Mouse (Mus musculus): ENCODE data around the gene Ntn3. TPM values are rescaled to one million over a fixed set of nuclear protein-coding genes. Genes with fewer than 3 reads are reported as not detected.

Gene Ntn3
- polyA plus RNA-seq, 1 experiment from 2014 or later = 1.6 TPM

DNA sequence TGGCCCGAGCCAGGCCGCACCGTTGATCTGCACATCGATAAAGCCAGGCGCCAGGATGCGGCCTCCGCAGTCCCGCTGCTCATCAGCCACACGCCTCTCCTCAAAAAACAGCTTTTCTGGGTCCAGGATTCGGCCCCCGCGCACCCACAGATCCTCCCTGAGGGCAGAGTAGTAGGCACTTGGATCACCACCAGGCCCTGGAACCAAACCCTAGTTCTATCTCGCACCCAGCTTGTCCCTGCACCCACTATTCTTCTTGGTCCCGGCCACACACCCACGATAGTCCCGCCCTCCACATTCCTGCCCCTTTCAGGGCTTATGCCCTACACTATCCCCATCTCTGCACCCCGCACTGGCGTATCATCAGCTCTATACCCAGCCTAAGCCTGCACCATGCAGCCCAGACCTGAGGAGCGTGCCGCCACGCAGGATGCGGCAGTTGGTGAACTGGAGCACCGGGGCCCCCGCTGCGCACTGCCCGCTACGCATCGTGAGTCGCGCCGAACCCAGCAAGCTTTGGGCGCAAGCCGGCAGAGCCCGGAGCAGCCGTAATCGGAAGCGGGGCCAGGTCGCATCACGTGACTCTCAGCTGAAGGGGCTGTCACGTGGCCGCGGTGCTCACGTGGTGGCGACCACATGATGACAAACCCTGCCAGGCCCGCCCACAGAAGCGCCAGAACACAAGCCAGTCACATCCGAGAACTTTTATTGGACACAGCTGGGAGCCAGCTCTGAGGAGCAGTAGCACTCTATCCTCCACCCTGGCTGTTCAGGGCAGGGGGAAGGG lies 46.0 kb downstream of the Ntn3 start, which contains the start of gene Amdhd2:
Gene Amdhd2 (minus strand): TSS at position 591 of the 787 bp plus-strand sequence.
- peaks cover 13 to 19% of the 10 kb centered on the region in 2 experiments for H3K4me1 ChIP-seq (ENCODE audit: control insufficient read depth in 2 of 2, insufficient read depth in 2 of 2, low read length in 2 of 2)
- peak within 1 kb of the TSS; percentile 76 to 93 for H3K4me3 ChIP-seq (ENCODE audit: control insufficient read depth in 1 of 2, insufficient read depth in 1 of 2, low read depth in 1 of 2, low read length in 2 of 2)
- H3K9ac ChIP-seq (ENCODE audit: low read length) = peak within 1 kb of the TSS; percentile 91
- H3K9me3 ChIP-seq (ENCODE audit: control insufficient read depth, low read length) = no peaks in the 10 kb centered on the region
- H3K27ac ChIP-seq (replicated peaks in 1 of 2; ENCODE audit: control insufficient read depth in 1 of 2, insufficient read depth in 1 of 2, low read depth in 2 of 2, low read length in 2 of 2) = peak within 1 kb of the TSS; percentile 87 to 88
- peak; percentile 68 for ATAC-seq (ENCODE audit: insufficient number of reproducible peaks, insufficient read depth, low FRiP score, low read depth)
- WGBS = under 1% methylated on average over 47 of the region's 47 CpGs
- no peaks in the 10 kb centered on the region for H3K27me3 ChIP-seq (ENCODE audit: control insufficient read depth, insufficient read depth, low read length)
- H3K36me3 ChIP-seq (ENCODE audit: control insufficient read depth, insufficient read depth, low read length) = peaks cover 35% of the 10 kb centered on the region
- H3K4me2 ChIP-seq (ENCODE audit: low read length) = peak within 1 kb of the TSS; percentile 97

DNA sequence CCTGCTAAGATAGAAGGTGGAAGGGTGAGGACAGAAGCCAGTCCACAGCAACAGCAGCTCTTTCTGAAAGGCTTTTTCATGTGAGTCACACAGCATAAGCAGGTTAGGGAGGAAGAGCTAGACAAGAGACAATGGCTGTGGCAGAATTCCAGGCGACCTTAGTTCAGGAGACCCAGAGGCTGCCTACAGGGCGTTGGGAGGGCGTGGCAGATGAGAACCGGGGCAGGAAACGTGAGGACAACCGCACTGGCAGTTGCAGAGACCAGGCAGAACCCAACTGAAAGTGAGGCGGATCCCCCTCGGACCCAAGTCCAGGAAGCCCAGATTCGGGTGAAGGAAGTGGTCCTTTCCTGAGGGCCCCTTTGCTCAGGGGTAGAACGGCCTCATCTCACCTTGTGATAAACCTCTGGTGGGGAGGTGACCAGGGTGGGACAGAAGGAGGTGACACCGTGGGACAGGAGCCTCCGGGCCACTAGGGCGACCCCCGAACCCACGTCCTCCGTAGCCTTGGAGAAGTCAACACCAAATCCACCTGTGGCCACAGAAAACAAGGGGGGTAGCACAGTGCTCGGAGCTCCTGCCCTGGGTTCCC lies 46.7 kb downstream of the Ntn3 start:
- Histone ChIP-seq H3K9ac (ENCODE audit: low read length) (peak overlapping the region; percentile 91), H3K4me1 (ENCODE audit: control insufficient read depth in 2 of 2, insufficient read depth in 2 of 2, low read length in 2 of 2) (peaks cover 6 to 12% of the 10 kb centered on the region in 2 experiments), H3K4me3 (ENCODE audit: control insufficient read depth in 1 of 2, insufficient read depth in 1 of 2, low read depth in 1 of 2, low read length in 2 of 2) (peak overlapping the region; percentile 76 to 93), H3K9me3 (ENCODE audit: control insufficient read depth, low read length) (no peaks in the 10 kb centered on the region), H3K4me2 (ENCODE audit: low read length) (peak overlapping the region; percentile 97), H3K36me3 (ENCODE audit: control insufficient read depth, insufficient read depth, low read length) (peaks cover 36% of the 10 kb centered on the region), H3K27ac (replicated peaks in 1 of 2; ENCODE audit: control insufficient read depth in 1 of 2, insufficient read depth in 1 of 2, low read depth in 2 of 2, low read length in 2 of 2) (peak overlapping the region in 1 of 2 experiments; percentile 87; a peak in 3 of 4 replicates), H3K27me3 (ENCODE audit: control insufficient read depth, insufficient read depth, low read length) (no peaks in the 10 kb centered on the region)
- ATAC-seq (ENCODE audit: insufficient number of reproducible peaks, insufficient read depth, low FRiP score, low read depth) = peak; percentile 9; the same call in 1 of the 2 replicates
- 16% methylated on average over 17 of the region's 17 CpGs for WGBS

DNA sequence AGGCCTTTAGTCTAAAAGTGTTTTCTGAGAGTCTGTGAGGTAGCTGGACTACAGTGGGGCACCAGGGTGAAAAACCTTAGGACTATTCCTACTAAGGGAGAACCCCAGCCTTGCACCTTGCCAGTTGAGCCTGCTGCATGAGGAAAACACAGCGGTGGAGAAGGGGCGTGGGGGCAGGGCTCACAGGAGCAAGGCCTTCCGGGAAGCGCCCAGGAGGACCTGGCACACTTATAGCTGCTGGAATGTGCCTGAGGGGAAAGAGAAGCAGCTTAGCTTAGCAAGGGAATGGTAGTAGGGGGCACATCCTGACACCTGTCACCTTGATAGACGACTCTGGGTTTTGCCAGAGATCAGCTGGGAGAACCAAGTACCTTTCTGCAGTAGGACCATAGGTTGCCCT lies 47.9 kb downstream of the Ntn3 start:
- Histone ChIP-seq H3K36me3 (ENCODE audit: control insufficient read depth, insufficient read depth, low read length) (peaks cover 31% of the 10 kb centered on the region), H3K4me3 (ENCODE audit: control insufficient read depth in 1 of 2, insufficient read depth in 1 of 2, low read depth in 1 of 2, low read length in 2 of 2) (no peak overlapping the region), H3K4me2 (ENCODE audit: low read length) (no peak overlapping the region), H3K9me3 (ENCODE audit: control insufficient read depth, low read length) (no peaks in the 10 kb centered on the region), H3K9ac (ENCODE audit: low read length) (0 out of 2 replicates have a peak overlapping the region, but pooled peaks have one; percentile 28), H3K27ac (replicated peaks in 1 of 2; ENCODE audit: control insufficient read depth in 1 of 2, insufficient read depth in 1 of 2, low read depth in 2 of 2, low read length in 2 of 2) (no peak overlapping the region; a peak in 1 of 4 replicates), H3K27me3 (ENCODE audit: control insufficient read depth, insufficient read depth, low read length) (no peaks in the 10 kb centered on the region), H3K4me1 (ENCODE audit: control insufficient read depth in 2 of 2, insufficient read depth in 2 of 2, low read length in 2 of 2) (peaks cover 6 to 7% of the 10 kb centered on the region in 2 experiments)
- 77% methylated on average over 5 of the region's 5 CpGs for WGBS
- ATAC-seq (ENCODE audit: insufficient number of reproducible peaks, insufficient read depth, low FRiP score, low read depth) = no peak

DNA sequence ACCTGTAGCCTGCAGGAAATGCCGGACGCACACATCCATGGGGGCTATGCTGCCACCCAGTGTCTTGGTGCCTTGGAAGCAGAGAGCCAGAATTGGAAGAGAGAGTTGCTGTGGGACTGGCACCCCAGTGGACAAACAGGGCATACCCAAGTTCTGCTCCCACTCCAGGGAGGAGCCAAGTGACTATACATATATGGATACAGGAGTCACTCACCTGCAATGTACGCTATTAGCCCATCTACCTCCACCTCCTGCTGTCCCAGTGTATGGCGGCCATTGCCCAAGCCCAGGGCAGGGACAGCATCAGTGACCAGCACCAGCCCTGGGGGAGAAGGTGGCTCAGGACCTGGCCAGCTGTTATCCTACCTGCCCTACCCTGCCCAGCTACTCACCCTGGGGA lies 51.8 kb downstream of the Ntn3 start:
- Histone ChIP-seq H3K4me3 (ENCODE audit: control insufficient read depth in 1 of 2, insufficient read depth in 1 of 2, low read depth in 1 of 2, low read length in 2 of 2) (no peak overlapping the region), H3K9ac (ENCODE audit: low read length) (no peak overlapping the region)

DNA sequence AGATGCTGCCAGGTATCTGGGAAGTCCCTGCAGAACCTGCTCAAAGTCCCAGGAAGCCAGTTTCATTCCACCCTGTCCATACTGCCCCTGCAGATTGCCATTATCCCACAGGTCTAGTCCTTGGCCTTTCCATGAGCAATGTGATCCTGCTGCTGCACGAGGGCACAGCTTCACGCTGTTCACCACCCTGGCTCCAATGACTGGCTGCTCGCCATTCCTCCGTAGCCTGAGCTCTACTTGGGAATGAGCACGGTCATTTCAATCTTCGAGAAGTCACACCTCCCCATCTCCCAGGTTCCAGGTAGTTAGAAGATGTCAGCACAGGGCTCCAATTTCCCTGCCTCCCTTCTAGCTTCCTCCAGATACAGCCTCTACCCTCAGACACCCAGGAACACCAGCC lies 52.2 kb downstream of the Ntn3 start:
- Histone ChIP-seq H3K36me3 (ENCODE audit: control insufficient read depth, insufficient read depth, low read length) (peaks cover 25% of the 10 kb centered on the region), H3K27me3 (ENCODE audit: control insufficient read depth, insufficient read depth, low read length) (no peaks in the 10 kb centered on the region), H3K4me3 (ENCODE audit: control insufficient read depth in 1 of 2, insufficient read depth in 1 of 2, low read depth in 1 of 2, low read length in 2 of 2) (no peak overlapping the region), H3K9ac (ENCODE audit: low read length) (no peak overlapping the region), H3K4me2 (ENCODE audit: low read length) (no peak overlapping the region), H3K4me1 (ENCODE audit: control insufficient read depth in 2 of 2, insufficient read depth in 2 of 2, low read length in 2 of 2) (peaks cover 2 to 4% of the 10 kb centered on the region in 2 experiments; a peak in 2 of 4 replicates), H3K27ac (replicated peaks in 1 of 2; ENCODE audit: control insufficient read depth in 1 of 2, insufficient read depth in 1 of 2, low read depth in 2 of 2, low read length in 2 of 2) (no peak overlapping the region), H3K9me3 (ENCODE audit: control insufficient read depth, low read length) (no peaks in the 10 kb centered on the region)
- ATAC-seq (ENCODE audit: insufficient number of reproducible peaks, insufficient read depth, low FRiP score, low read depth) = no peak
- WGBS = 92% methylated on average over 6 of the region's 6 CpGs

More for the DNA sequence above, 51.8 kb downstream of the Ntn3 start:
- ATAC-seq (ENCODE audit: insufficient number of reproducible peaks, insufficient read depth, low FRiP score, low read depth) = no peak
- no peak overlapping the region for H3K27ac ChIP-seq (replicated peaks in 1 of 2; ENCODE audit: control insufficient read depth in 1 of 2, insufficient read depth in 1 of 2, low read depth in 2 of 2, low read length in 2 of 2)
- no peaks in the 10 kb centered on the region for H3K27me3 ChIP-seq (ENCODE audit: control insufficient read depth, insufficient read depth, low read length)
- no peak overlapping the region for H3K4me2 ChIP-seq (ENCODE audit: low read length)
- 88% methylated on average over 4 of the region's 4 CpGs for WGBS
- peaks cover 25% of the 10 kb centered on the region for H3K36me3 ChIP-seq (ENCODE audit: control insufficient read depth, insufficient read depth, low read length)
- H3K9me3 ChIP-seq (ENCODE audit: control insufficient read depth, low read length) = no peaks in the 10 kb centered on the region
- H3K4me1 ChIP-seq (ENCODE audit: control insufficient read depth in 2 of 2, insufficient read depth in 2 of 2, low read length in 2 of 2) = peaks cover 1 to 3% of the 10 kb centered on the region in 2 experiments; a peak in 3 of 4 replicates

DNA sequence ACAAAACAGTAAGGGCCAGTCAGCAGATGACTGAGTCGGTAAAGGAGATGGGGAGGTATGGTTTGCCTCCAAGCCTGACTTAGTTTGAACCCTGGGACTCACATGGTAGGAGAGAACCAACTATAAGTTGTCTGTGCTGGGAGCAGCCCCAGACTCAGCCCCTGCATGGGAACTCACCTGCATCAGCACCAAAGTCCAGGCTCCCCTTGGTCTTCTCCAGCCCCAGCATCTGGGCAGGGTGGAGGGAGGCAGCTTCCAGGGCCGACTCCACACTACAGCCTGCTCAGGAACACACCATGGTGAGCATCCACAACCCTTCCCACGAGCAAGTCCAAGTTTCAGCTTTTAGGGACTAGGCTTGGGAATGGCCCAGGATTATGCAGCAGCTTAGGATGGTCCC lies 52.9 kb downstream of the Ntn3 start:
- no peak overlapping the region for H3K4me3 ChIP-seq (ENCODE audit: control insufficient read depth in 1 of 2, insufficient read depth in 1 of 2, low read depth in 1 of 2, low read length in 2 of 2)
- no peak overlapping the region for H3K4me2 ChIP-seq (ENCODE audit: low read length)
- H3K27ac ChIP-seq (replicated peaks in 1 of 2; ENCODE audit: control insufficient read depth in 1 of 2, insufficient read depth in 1 of 2, low read depth in 2 of 2, low read length in 2 of 2) = no peak overlapping the region
- H3K27me3 ChIP-seq (ENCODE audit: control insufficient read depth, insufficient read depth, low read length) = no peaks in the 10 kb centered on the region
- ATAC-seq (ENCODE audit: insufficient number of reproducible peaks, insufficient read depth, low FRiP score, low read depth) = no peak
- peaks cover 7 to 10% of the 10 kb centered on the region in 2 experiments; a peak in 3 of 4 replicates for H3K4me1 ChIP-seq (ENCODE audit: control insufficient read depth in 2 of 2, insufficient read depth in 2 of 2, low read length in 2 of 2)
- no peaks in the 10 kb centered on the region for H3K9me3 ChIP-seq (ENCODE audit: control insufficient read depth, low read length)
- H3K9ac ChIP-seq (ENCODE audit: low read length) = no peak overlapping the region
- WGBS = 88% methylated on average over 3 of the region's 3 CpGs
- H3K36me3 ChIP-seq (ENCODE audit: control insufficient read depth, insufficient read depth, low read length) = peaks cover 25% of the 10 kb centered on the region

DNA sequence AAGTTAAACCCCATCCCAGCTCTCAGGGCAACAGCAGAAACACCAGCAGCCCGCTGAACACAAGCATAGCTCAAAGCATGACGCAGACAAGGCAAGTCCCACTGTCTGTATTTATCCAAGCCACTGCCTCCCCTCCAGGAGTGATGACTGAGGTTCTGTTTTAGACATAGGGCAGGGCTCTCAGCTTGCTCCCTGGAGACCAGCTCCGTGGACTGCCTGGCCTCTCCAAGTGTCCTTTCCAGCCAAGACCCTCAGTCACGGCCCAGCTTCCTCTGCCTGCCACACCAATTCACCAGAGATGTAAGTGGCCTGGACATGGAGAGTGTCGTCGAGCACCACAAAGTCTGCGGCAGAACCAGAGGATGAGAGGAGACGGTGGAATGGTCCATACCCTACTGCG lies 53.6 kb downstream of the Ntn3 start:
- no peaks in the 10 kb centered on the region for H3K27me3 ChIP-seq (ENCODE audit: control insufficient read depth, insufficient read depth, low read length)
- no peak for ATAC-seq (ENCODE audit: insufficient number of reproducible peaks, insufficient read depth, low FRiP score, low read depth)
- no peaks in the 10 kb centered on the region for H3K9me3 ChIP-seq (ENCODE audit: control insufficient read depth, low read length)
- H3K4me2 ChIP-seq (ENCODE audit: low read length) = no peak overlapping the region
- H3K4me1 ChIP-seq (ENCODE audit: control insufficient read depth in 2 of 2, insufficient read depth in 2 of 2, low read length in 2 of 2) = peaks cover 7 to 10% of the 10 kb centered on the region in 2 experiments; a peak in 3 of 4 replicates
- no peak overlapping the region for H3K27ac ChIP-seq (replicated peaks in 1 of 2; ENCODE audit: control insufficient read depth in 1 of 2, insufficient read depth in 1 of 2, low read depth in 2 of 2, low read length in 2 of 2)
- no peak overlapping the region for H3K9ac ChIP-seq (ENCODE audit: low read length)
- WGBS = 87% methylated on average over 9 of the region's 9 CpGs
- H3K4me3 ChIP-seq (ENCODE audit: control insufficient read depth in 1 of 2, insufficient read depth in 1 of 2, low read depth in 1 of 2, low read length in 2 of 2) = no peak overlapping the region
- H3K36me3 ChIP-seq (ENCODE audit: control insufficient read depth, insufficient read depth, low read length) = peaks cover 25% of the 10 kb centered on the region
